Mouse (Mus musculus) embryonic fibroblast, embryonic 13.5 days (primary cell): ENCODE measurements around the gene Agap1.

Source experiments
- CTCF ChIP-seq: IDR thresholded peaks from 2 replicates; pipeline ENCODE4 v1.5.1; 2011; ENCODE audit warnings: mild to moderate bottlenecking, control low read depth, low read length, moderate library complexity, borderline replicate concordance; ENCODE audit not compliant: insufficient read depth
- POLR2A ChIP-seq: IDR thresholded peaks from 2 replicates; pipeline ENCODE4 v1.6.1; 2011; ENCODE audit warnings: low read depth, mild to moderate bottlenecking, control low read depth, low read length, moderate library complexity

GRCm38 (mm10) chr1:89621952-89622351 is 167.3 kb downstream of the Agap1 start:
- no peak for TF ChIP-seq POLR2A
- TF ChIP-seq CTCF = no peak
